ENCODE assay signal across 8 mouse cellular contexts in genomic region chr15:81857724-81858116, GRCm38 (mm10). TPM values are rescaled to one million over a fixed set of nuclear protein-coding genes. Genes with fewer than 3 reads are reported as not detected.
DNase-seq lines count a peak whose midpoint lies in the region; ATAC-seq lines count a peak whose summit lies in the region.

No protein-coding gene starts in this region.

- H3K4me2 ChIP-seq in heart, embryonic 14.5 days (ENCODE audit: low read length) = peak overlapping the region; percentile 94
- H3K4me2 ChIP-seq in forebrain, embryonic 15.5 days (replicated peaks) = peak overlapping the region; percentile 92
- peak overlapping the region; percentile 89 for H3K4me2 ChIP-seq in liver, embryonic 12.5 days
- peak overlapping the region; percentile 96 for H3K4me2 ChIP-seq in stomach, embryonic 14.5 days (replicated peaks; ENCODE audit: low read depth, low read length)

- H3K27ac ChIP-seq in heart, embryonic 14.5 days (replicated peaks in 1 of 2; ENCODE audit: control insufficient read depth in 1 of 2, insufficient read depth in 1 of 2, low read depth in 2 of 2, low read length in 2 of 2) = peak overlapping the region; percentile 87 to 97
- peak overlapping the region; percentile 97 for H3K27ac ChIP-seq in forebrain, embryonic 15.5 days (replicated peaks)
- H3K27ac ChIP-seq in liver, embryonic 12.5 days = peak overlapping the region; percentile 92
- peak overlapping the region; percentile 98 for H3K27ac ChIP-seq in stomach, embryonic 14.5 days (ENCODE audit: low read length)

- peak overlapping the region; percentile 79 to 84 for H3K4me3 ChIP-seq in heart, embryonic 14.5 days (ENCODE audit: control insufficient read depth in 1 of 2, insufficient read depth in 1 of 2, low read depth in 1 of 2, low read length in 2 of 2)
- peak overlapping the region; percentile 62 for H3K4me3 ChIP-seq in forebrain, embryonic 15.5 days
- H3K4me3 ChIP-seq in liver, embryonic 12.5 days = peak overlapping the region; percentile 83
- peak overlapping the region; percentile 76 for H3K4me3 ChIP-seq in stomach, embryonic 14.5 days (ENCODE audit: low read depth, low read length)

- no peak for ATAC-seq in heart, embryonic 14.5 days (ENCODE audit: insufficient number of reproducible peaks, insufficient read depth, low FRiP score, low read depth)
- ATAC-seq in forebrain, embryonic 15.5 days (replicated peaks) = no peak
- peak; percentile 36 for ATAC-seq in liver, embryonic 12.5 days
- no peak for ATAC-seq in stomach, embryonic 14.5 days (ENCODE audit: insufficient number of reproducible peaks, insufficient read depth, low FRiP score, low read depth)
- ATAC-seq in inflammation-experienced regulatory T-cells, adult 6 months = no peak

- peaks cover 6 to 15% of the 10 kb centered on the region in 2 experiments for H3K4me1 ChIP-seq in heart, embryonic 14.5 days (ENCODE audit: control insufficient read depth in 2 of 2, insufficient read depth in 2 of 2, low read length in 2 of 2)
- H3K4me1 ChIP-seq in forebrain, embryonic 15.5 days = peaks cover 40% of the 10 kb centered on the region
- H3K4me1 ChIP-seq in liver, embryonic 12.5 days = peaks cover 59% of the 10 kb centered on the region
- 0 out of 2 replicates have a peak, but pooled peaks cover 5% of the 10 kb centered on the region for H3K4me1 ChIP-seq in stomach, embryonic 14.5 days (ENCODE audit: control insufficient read depth, insufficient read depth, low read length)

- H3K9me3 ChIP-seq in heart, embryonic 14.5 days (ENCODE audit: control insufficient read depth, low read length) = no peaks in the 10 kb centered on the region
- no peaks in the 10 kb centered on the region for H3K9me3 ChIP-seq in forebrain, embryonic 15.5 days
- H3K9me3 ChIP-seq in liver, embryonic 12.5 days (replicated peaks) = no peaks in the 10 kb centered on the region
- no peaks in the 10 kb centered on the region for H3K9me3 ChIP-seq in stomach, embryonic 14.5 days (ENCODE audit: control insufficient read depth, low read depth, low read length)

- peaks cover 22% of the 10 kb centered on the region for H3K36me3 ChIP-seq in heart, embryonic 14.5 days (ENCODE audit: control insufficient read depth, insufficient read depth, low read length)
- no peaks in the 10 kb centered on the region for H3K36me3 ChIP-seq in forebrain, embryonic 15.5 days
- H3K36me3 ChIP-seq in liver, embryonic 12.5 days = peaks cover 22% of the 10 kb centered on the region
- 0 out of 2 replicates have a peak, but pooled peaks cover under 1% of the 10 kb centered on the region for H3K36me3 ChIP-seq in stomach, embryonic 14.5 days (ENCODE audit: control insufficient read depth, insufficient read depth, low read length)

- no peaks in the 10 kb centered on the region for H3K27me3 ChIP-seq in heart, embryonic 14.5 days (ENCODE audit: control insufficient read depth, insufficient read depth, low read length)
- no peaks in the 10 kb centered on the region for H3K27me3 ChIP-seq in forebrain, embryonic 15.5 days
- H3K27me3 ChIP-seq in liver, embryonic 12.5 days (replicated peaks) = no peaks in the 10 kb centered on the region
- no peaks in the 10 kb centered on the region for H3K27me3 ChIP-seq in stomach, embryonic 14.5 days (ENCODE audit: control insufficient read depth, insufficient read depth, low read length)

- H3K9ac ChIP-seq in heart, embryonic 14.5 days (ENCODE audit: low read length) = peak overlapping the region; percentile 95
- peak overlapping the region; percentile 75 for H3K9ac ChIP-seq in forebrain, embryonic 15.5 days (replicated peaks)
- H3K9ac ChIP-seq in liver, embryonic 12.5 days = peak overlapping the region; percentile 92
- H3K9ac ChIP-seq in stomach, embryonic 14.5 days (replicated peaks; ENCODE audit: low read depth, low read length) = peak overlapping the region; percentile 89

- under 1% methylated on average over 33 of the region's 33 CpGs for WGBS in heart, embryonic 14.5 days
- 0% methylated on average over 33 of the region's 33 CpGs for WGBS in forebrain, embryonic 15.5 days
- under 1% methylated on average over 33 of the region's 33 CpGs for WGBS in liver, embryonic 12.5 days (ENCODE audit: insufficient replicate concordance)
- WGBS in stomach, embryonic 14.5 days = 0% methylated on average over 33 of the region's 33 CpGs

- no peak for DNase-seq in heart, adult 9 months (ENCODE audit: low spot score in 2 of 2)
- DNase-seq in NIH3T3 (ENCODE audit: low read depth) = peak; percentile 55
- no peak for DNase-seq in spleen, postnatal 10 days (ENCODE audit: low spot score in 2 of 2)

RNA-seq across cellular contexts. Expression of gene Tob2, which starts 0.9 kb away (rescaled TPM):
- polyA plus RNA-seq in heart, embryonic 14.5 days (2014; fragmentation: Nextera tagmentation; extraction: Ambion mirVana) = 10.3 and 12.4 TPM in 2 replicates
- polyA plus RNA-seq in forebrain, embryonic 15.5 days (2015; fragmentation: Nextera tagmentation; extraction: Ambion mirVana) = 20.2 and 21.1 TPM in 2 replicates
- 12.8 and 14.5 TPM in 2 replicates for polyA plus RNA-seq in liver, embryonic 12.5 days (2016; fragmentation: Nextera tagmentation; extraction: Ambion mirVana)
- polyA plus RNA-seq in stomach, embryonic 14.5 days (2014; fragmentation: Nextera tagmentation; extraction: Ambion mirVana) = 24.5 and 25.1 TPM in 2 replicates
- polyA plus RNA-seq in inflammation-experienced regulatory T-cells, adult 6 months (2017; shearing (Covaris generic)) = 10 to 100 TPM; 29.7 to 45.8 (median 34.0) TPM

RNA-seq across cellular contexts. Expression of gene Phf5a, which starts 14.0 kb away (rescaled TPM):
- polyA plus RNA-seq in heart, embryonic 14.5 days (2014; fragmentation: Nextera tagmentation; extraction: Ambion mirVana) = 103 and 106 TPM in 2 replicates
- polyA plus RNA-seq in forebrain, embryonic 15.5 days (2015; fragmentation: Nextera tagmentation; extraction: Ambion mirVana) = 124 and 128 TPM in 2 replicates
- 140 and 145 TPM in 2 replicates for polyA plus RNA-seq in liver, embryonic 12.5 days (2016; fragmentation: Nextera tagmentation; extraction: Ambion mirVana)
- polyA plus RNA-seq in stomach, embryonic 14.5 days (2014; fragmentation: Nextera tagmentation; extraction: Ambion mirVana) = 153 and 157 TPM in 2 replicates
- 100 to 1,000 TPM in 1 of 3 experiments, 10 to 100 TPM in 2; 79.6 to 117 (median 95.2) TPM for polyA plus RNA-seq in inflammation-experienced regulatory T-cells, adult 6 months (2017; shearing (Covaris generic))

RNA-seq across cellular contexts. Expression of gene Aco2, which starts 14.4 kb away (rescaled TPM):
- polyA plus RNA-seq in heart, embryonic 14.5 days (2014; fragmentation: Nextera tagmentation; extraction: Ambion mirVana) = 571 and 598 TPM in 2 replicates
- 243 and 244 TPM in 2 replicates for polyA plus RNA-seq in forebrain, embryonic 15.5 days (2015; fragmentation: Nextera tagmentation; extraction: Ambion mirVana)
- polyA plus RNA-seq in liver, embryonic 12.5 days (2016; fragmentation: Nextera tagmentation; extraction: Ambion mirVana) = 131 and 132 TPM in 2 replicates
- 136 and 144 TPM in 2 replicates for polyA plus RNA-seq in stomach, embryonic 14.5 days (2014; fragmentation: Nextera tagmentation; extraction: Ambion mirVana)
- polyA plus RNA-seq in inflammation-experienced regulatory T-cells, adult 6 months (2017; shearing (Covaris generic)) = 100 to 1,000 TPM in 1 of 3 experiments, 10 to 100 TPM in 2; 83.2 to 115 (median 93.9) TPM

RNA-seq across cellular contexts. Expression of gene Tef, which starts 55.5 kb away (rescaled TPM):
- 23.4 and 25.8 TPM in 2 replicates for polyA plus RNA-seq in heart, embryonic 14.5 days (2014; fragmentation: Nextera tagmentation; extraction: Ambion mirVana)
- 31.9 and 32.6 TPM in 2 replicates for polyA plus RNA-seq in forebrain, embryonic 15.5 days (2015; fragmentation: Nextera tagmentation; extraction: Ambion mirVana)
- 8.4 and 9.5 TPM in 2 replicates for polyA plus RNA-seq in liver, embryonic 12.5 days (2016; fragmentation: Nextera tagmentation; extraction: Ambion mirVana)
- 23.7 and 25.6 TPM in 2 replicates for polyA plus RNA-seq in stomach, embryonic 14.5 days (2014; fragmentation: Nextera tagmentation; extraction: Ambion mirVana)
- 10 to 100 TPM in 1 of 3 experiments, 1 to 10 TPM in 2; 2.3 to 14.0 (median 8.8) TPM for polyA plus RNA-seq in inflammation-experienced regulatory T-cells, adult 6 months (2017; shearing (Covaris generic))
